Mouse (Mus musculus): ENCODE results near the gene 2610028H24Rik.

The 2610028H24Rik gene

DNA sequence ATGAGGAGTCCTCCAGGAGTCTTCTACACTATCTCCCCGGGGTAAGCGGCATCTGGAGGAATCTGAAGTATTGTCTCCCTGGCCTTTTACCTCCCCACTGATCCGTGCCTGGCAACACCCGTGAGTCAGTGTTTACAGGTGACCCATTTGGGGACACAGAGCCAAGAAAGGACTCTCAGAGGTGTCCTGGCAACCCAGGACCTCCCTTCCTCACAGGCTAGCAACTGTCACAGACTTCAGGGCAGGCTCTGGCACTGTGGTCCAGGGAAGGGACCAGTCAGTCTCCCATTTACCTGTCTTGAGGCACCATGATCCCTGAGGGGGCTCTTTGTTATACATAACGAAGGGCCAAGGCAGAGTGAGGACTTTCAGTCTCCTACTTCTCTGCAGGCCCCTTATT, at the start of gene 2610028H24Rik:
2610028H24Rik (plus strand) TSS at position 231 of the 400 bp plus-strand sequence.
- DNase-seq (ENCODE audit: extremely low spot score, low spot score), result no peak

DNA sequence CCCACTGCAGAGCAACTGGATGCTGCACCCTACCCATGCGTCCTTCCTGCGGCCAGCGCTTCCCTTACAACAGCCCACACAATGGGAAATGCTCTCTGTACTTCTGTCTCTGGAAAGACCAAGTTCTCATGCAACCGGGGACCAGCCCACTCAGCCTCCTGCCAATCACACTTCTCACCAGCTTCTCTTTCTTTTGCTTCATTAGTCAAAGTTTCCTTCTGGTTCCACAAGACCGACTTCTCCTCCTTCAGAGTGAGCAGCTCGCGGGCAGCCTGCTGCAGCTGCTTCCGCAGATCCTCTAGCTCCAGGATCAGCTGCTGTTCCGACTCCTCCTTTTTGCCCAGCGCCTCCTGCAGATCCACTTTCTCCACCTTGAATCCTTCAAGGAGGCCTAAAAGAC, 40.4 kb upstream of the 2610028H24Rik start:
- no peak for DNase-seq (ENCODE audit: extremely low spot score, low spot score)

DNA sequence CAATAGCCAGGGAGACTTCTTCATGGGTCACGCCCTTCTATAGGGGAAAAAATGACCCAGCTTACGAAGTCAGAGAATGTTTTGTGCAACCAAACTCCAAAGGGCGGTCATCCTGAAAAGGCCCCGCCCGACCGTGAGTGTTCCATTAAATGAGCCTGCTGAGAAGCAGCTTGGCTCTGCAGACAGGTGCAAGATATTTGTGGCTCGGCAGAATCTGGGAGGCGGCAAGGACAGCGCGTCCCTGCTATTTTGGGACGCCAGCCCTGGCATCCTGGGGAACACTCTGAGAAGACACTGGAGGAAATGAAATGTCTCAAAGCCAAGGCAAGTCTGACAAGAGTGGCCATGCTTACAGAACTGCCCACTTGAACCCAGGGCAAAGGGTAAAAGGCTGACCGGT, 32.1 kb upstream of the 2610028H24Rik start:
- DNase-seq (ENCODE audit: extremely low spot score, low spot score), result no peak

DNA sequence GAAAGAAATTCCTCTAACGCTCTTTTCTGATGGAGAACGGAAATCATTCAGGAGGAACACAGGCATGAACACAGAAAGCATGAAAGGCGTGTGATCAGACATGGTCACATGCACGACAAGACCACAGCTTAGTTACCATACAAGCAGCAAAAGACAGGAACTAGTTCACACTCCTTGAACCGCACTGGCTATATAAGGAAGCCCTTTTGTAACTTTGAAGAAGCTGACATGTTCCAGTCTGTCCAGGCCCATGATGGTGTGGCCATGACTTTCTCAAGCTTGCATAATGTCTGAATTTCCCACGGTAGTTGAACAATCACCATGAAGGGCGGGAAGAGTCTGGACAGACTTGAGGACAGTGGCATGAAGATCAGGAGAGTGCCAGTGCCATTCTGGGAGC, 23.2 kb upstream of the 2610028H24Rik start:
- DNase-seq (ENCODE audit: extremely low spot score, low spot score), result no peak

DNA sequence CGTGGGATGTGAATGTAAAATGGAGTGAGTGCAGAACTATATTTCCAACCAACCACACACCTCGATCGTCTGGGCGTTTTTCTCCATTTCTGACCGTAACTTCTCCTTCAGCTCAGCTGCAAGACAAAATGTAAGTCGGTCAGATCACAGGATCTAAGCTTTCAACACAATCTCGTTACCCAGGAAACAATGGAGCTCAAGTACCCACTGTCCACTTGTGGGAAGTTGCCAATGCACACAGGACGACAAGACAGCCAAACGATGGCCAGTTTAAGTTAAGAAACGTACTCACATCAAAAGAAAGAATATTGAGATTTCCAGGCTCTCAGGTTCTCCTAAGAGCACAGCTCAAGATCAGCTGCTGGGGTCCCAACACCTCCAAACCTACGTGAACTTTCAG, 15.0 kb upstream of the 2610028H24Rik start:
- DNase-seq (ENCODE audit: extremely low spot score, low spot score), result no peak

DNA sequence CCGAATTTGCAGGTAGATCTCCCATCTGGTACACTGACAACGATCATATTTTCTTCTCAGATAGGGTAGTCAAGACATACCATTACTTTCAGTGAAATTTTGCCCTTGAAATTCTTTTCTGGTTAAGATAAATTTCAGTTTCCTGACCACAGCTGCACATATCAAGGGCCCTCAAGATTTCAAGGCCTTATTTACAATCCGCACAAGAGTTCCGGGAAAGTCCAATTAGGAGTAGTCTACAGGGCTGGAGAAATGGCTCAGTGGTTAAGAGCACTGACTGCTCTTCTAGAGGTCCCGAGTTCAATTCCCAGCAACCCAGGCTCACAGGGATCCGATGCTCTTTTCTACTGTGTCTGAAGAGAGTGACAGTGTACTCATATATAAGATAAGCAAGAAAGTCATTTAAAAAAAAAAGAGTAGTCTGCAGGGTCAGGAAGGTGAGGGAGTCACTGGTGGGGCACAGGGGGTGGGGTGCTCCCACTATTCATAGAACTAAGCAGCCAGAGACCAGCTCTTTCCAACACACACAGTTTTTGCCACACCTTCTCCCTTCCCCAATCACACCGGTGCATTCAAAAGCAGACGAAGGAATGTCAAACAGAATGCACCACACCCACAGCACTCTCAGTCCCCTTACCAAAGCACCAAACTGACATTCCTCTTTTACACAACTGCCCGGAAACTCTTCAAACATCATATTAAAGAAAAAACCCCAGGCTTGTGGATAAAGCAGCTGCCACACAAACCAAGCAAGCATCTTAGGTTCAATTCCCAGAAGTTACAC, 9.6 kb upstream of the 2610028H24Rik start:
- no peak for DNase-seq (ENCODE audit: extremely low spot score, low spot score)

DNA sequence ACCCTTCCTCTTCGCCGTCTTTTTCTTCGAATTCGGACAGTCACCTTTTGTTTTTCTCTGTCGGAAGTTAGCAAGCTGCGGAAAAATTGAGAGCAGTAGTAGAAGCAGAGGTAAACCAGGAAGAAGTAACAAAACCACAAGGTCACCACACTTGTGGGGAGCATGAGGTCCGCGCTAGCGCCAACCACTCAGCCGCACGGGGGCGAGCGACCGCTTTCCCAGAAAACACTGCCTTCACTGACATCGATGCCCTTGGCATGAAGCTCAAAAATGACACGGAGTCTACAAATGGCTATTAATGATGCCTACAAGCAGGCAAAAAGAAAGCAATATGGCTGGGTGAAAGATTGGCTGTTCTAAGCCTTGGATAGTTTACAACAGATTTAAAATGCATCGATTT, 8.6 kb upstream of the 2610028H24Rik start, which contains the start of gene AC141477.1:
AC141477.1 (minus strand) TSS at position 164 of the 400 bp plus-strand sequence.
- DNase-seq (ENCODE audit: extremely low spot score, low spot score), result no peak

DNA sequence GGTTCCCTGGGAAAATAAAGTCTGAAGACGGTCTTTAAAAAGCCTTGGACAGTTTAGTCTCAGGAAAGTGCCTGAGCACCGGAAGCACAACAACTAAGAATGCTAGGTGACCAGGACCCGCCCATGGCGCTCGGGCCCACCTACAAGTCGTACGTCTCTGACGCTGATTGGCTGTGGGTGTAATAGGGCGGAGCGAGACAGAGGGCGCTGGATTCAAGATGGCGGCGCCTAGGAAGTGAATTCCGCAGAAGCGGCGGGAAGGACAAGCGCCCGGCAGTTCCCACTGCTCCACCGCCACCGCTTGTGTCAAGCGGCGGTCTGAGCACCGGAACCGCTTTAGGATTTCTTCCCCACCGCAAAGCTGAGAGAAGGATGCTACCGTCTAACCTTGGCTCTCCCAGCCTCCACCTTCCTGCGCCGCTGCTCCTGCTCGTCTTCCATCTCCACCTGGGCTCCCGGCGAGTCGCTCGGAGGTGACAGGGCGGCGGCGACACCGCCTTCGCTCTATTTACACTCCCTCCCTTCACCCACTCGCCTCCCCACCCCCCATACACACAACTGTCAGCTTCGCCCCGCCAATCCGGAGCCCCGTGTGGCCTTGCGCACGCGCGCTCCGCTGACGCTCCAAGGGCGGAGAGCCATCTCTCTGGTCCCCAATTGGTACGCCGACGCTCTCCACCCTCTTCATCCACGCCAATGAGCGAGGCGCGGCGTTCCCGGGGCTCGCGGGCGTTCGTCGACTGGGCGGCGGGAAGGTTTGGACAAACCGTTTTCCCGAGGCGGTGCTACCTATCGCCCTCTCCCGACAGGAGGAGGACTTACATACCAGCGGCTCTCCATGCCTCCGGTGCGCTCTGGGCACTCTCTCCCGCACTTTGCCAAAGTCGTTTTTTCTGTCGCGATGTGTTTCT, 6.4 kb upstream of the 2610028H24Rik start, which contains the start of gene Pcnt:
Pcnt (minus strand) TSS at position 609 of the 911 bp plus-strand sequence.
- peak; percentile 94 for DNase-seq (ENCODE audit: extremely low spot score, low spot score)

DNA sequence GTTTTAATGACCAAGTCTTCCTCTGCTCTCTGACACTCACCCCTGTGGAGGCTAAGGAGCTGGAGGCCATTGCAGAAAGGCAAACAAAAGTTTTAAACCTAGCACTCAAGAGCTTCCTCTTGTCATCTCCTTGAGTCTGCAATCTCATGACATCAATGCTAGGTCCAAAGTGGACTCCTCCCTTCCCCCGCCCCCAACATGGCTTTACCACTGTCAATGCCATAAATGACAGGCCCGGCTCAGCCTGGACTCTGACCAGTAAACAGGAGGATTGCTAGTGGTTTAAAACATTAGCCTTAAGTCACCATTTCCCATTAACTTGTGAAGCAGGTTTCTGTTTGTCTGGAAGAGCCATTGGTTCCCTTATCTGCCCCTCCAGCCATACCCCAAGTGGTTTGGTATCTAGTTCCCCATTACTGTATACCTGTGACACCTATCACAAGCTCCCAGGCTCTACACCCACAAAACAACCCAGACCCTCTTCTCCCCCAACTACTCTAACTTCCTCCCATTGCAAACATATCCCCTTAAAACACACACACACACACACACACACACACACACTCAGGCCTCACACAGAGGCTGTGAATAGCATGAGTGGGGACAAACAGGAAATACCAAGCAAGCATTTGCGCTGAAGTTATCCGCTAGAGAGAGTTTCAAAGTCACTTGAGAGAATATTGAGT, 2.7 kb upstream of the 2610028H24Rik start:
- no peak for DNase-seq (ENCODE audit: extremely low spot score, low spot score)

DNA sequence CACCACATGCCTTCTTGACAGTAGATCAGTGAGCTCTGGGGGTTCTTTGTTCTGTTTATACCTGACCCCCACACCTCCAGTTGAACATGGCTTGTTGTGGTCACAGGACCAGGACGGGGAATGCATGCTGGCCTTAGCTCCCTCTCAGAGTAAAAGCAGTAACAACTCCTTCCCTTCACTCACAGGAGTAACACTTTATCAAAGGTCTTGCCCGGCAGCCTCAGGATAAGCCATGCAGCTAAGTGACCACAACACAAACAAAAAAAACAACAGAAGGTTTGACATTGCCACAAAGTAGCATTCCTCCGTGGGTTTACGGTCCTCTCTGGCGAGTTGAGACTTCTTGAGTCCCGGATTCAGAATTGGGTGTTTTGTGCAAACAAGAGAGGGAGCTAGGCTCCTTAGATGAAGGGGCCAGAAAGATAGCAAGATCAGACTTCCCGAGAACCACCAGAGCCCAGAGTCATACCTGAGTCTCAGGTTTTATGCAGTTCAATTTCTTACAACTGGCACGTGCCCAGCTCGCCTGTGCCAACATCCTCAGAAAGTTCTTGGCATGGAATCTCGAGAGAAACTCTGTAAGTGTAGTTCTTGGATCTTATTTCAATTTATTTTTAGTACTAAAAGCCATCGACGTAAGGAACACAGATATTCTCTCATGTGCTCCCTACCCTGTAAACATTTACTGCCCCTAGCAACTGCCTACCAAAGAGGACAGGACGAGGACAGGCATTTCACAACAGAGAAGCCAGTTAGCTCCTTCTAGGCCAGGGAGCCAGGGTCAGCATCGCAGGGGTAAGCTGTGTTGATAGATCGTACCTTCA, 1.3 kb upstream of the 2610028H24Rik start:
- no peak for DNase-seq (ENCODE audit: extremely low spot score, low spot score)

DNA sequence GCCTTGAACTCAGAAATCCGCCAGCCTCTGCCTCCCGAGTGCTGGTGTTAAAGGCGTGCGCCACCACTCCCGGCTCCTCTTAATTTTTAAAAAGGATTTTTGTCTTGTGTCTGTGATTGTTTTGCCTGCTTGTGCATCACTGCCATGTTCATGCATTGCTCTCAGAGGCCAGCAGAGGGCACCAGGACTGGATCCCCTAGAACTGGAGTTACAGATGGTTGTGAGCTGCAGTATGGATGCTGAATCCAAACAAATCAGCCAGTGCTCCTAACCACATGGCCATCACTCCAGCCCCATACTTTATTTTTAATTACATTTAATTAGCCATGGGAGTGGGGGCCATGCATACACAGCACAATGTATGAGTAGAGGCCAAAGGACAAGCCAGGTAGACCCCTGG, 6.4 kb downstream of the 2610028H24Rik start:
- peak; percentile 43 for DNase-seq (ENCODE audit: extremely low spot score, low spot score)

DNA sequence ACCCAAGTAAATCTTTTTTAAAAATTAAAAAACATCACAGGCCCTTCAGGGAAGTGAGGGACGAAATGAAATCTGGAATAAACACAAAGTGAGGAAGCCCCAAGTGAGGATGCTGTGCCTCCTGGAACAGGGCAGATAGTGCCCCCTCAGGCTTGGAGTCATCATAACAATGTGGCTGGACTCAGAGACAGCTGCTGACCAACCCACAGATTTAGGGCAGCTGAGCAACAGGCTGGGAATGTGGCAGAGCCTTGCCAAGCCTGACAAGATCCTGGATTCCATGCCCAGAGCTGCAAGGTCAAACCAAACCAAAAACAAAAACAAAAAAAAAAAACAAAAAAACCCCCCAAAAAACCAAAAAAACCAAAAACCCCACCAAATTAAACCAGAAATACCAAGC, 12.4 kb downstream of the 2610028H24Rik start:
- DNase-seq (ENCODE audit: extremely low spot score, low spot score), result no peak

DNA sequence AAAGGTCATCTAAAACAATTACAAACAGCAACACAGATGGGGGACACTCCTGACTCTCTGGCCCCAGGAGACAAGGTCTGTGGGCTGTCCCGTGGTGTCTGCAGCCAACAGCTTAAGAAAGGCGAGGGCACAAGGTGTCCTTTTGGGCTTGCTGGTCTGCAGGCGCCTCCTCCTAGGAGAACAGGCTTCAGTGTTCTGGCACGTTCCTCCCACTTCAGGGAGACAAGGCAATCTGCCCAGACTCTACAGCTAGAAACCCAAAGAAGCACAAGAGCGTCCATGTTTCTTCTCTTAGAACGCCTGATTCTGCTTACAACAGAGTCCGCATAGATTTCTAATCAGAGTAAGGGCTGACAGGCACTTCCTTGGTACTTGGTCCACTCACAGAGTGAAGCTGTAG, 13.4 kb downstream of the 2610028H24Rik start:
- no peak for DNase-seq (ENCODE audit: extremely low spot score, low spot score)

DNA sequence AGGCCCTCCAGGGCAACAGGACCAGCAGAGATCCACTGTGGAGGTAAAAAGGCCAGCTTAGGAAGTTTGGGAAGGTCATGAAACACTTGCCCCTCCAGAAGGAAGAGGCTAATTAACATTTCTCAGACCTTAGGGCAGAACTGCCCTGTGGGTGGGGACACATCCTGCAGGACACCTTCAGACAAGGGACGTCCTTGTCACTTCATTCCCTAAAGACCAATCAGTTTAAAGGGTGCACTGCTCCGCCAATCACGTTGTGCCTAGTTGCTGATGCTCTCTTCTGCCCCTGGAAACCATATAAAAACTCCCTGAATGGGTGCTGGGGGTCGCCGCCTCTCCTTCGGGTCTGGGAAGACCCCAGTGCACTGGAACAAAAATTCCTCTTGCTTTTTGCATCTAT, 13.8 kb downstream of the 2610028H24Rik start:
- DNase-seq (ENCODE audit: extremely low spot score, low spot score), result no peak

DNA sequence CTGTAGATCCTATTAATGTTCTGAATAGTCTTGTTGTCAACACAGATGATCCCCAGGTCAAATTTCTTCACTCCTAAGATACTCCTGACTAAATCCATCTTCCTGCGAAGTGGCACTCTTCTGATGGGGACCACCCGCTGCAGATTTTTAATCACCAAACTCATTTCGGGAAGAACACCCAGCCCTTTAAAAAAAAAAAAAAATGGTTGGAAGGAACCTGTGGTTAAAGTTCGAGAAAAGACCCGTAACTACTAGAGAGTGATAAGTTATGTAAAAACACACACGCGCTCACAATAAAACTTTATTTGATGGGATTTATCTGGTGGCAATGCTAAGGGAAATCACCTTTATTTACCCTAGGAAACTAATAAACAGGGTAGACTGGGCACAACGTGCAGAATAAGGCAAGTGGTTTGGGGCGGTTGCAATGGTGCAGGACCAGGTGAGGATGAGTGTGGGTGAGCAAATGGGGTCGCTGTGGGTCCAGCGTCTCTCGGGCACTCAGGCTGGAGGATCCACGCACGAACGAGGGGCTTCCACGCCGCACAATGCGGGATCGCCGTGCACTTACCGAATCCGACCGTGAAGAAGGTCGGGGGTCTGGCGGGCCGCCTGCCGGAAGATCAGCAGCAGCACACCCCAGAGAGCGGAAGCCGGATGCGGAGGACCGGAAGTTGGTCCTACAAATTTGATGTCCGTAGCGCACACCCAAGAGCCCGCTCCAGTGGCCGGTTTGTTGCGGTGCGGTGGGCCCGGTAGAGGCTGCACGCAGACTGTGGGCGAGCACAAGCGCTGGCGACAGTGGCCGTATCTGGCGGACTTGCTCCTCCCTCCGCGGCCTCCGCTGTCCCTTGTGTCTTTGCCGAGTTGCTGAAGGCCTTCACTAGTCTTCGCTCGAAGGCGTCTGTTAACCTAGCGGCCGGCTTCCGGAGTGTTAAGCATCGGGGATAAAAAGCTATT, 19.6 kb downstream of the 2610028H24Rik start, which contains the start of the genes Mcm3ap and Ybey:
Mcm3ap (plus strand) TSS at position 725 of the 960 bp plus-strand sequence.
Ybey (minus strand) TSS at position 912 of the 960 bp plus-strand sequence.
- DNase-seq (ENCODE audit: extremely low spot score, low spot score), result peak; percentile 95

DNA sequence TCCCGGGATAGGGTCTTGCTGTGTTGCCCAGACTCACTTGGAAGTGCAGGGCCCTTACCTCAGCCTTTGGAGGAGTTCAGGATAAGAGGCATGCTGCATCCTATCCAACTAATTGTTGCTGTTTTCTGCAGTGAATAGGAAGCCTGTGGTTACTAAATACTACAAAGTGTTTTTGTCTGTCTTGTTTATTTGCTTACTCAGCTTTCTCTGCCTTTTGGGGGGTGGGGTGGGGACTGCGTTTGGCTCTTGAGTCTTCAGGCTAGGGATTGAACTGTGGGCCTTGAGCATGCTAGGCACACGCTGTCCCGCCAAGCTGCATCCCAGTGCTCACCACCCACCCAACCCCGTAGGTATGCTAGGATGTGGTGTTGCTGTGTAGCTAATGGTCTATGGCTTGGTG, 24.9 kb downstream of the 2610028H24Rik start:
- DNase-seq (ENCODE audit: extremely low spot score, low spot score), result no peak

DNA sequence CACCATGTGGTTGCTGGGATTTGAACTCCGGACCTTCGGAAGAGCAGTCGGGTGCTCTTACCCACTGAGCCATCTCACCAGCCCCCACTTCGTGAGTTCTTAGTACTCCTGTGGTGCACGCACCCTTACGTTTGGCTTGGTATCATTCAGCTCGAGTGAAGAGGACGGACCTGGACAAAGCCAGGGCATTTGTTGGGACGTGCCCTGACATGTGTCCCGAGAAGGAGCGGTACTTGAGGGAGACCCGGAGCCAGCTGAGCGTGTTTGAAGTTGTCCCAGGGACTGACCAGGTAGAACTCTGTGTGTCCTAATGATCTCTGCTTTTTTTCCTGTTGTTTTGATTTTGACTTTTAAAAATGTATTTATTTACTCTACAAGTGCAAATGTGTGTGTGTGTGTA, 32.0 kb downstream of the 2610028H24Rik start:
- no peak for DNase-seq (ENCODE audit: extremely low spot score, low spot score)

DNA sequence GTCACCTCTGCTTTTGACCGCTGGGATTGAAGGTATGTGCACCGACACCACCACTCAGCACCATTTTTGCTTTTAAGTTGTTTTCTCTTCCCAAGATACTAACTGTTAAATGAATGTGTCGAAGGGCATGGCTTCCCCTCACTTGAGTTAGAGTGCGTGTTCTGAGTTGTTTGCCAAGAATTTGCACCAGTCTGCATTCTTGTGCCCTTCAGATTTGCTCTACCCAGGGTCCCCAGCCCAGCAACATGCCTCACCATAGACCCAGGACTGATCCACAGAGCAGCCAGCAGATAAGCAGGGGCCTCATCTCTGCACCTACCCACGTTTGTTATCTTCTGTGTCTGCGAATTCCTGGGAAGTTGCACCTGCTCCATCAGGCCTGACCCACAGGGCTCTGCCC, 32.6 kb downstream of the 2610028H24Rik start:
- DNase-seq (ENCODE audit: extremely low spot score, low spot score), result no peak

DNA sequence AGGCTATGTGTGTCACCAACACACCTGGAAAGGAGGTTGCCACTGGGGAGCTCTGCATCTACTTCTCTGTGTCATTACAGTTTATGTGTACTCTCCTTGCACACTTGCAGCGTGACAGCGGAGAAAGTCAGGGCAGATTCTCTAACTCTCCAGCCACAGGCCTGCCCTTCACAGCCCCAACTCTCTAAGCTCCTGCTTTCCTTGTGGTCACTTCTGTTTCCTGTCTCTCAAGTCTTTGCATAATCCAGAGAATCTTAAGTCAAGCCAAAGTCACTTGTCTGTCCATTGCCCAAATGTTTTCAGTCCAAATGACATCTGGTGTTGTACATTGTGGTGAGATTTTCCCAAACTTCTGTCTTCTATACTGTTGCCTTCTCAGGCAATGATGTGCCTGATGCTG, 37.4 kb downstream of the 2610028H24Rik start:
- no peak for DNase-seq (ENCODE audit: extremely low spot score, low spot score)

Measured in neural tube, embryonic 10.5 days (tissue).